Mouse (Mus musculus) midbrain, embryonic 14.5 days (tissue): ENCODE measurements at regions not wholly inside any gene's neighbourhood (a gene's known extent, or its start where the extent isn't known, plus 50 kb on each side); places are given as distances from the start of the nearest gene placed in this dataset.

Experiments used
- ATAC-seq: fragments of 200-750 bp; cut with Nextera tagmentation; 2 replicates; pipeline ENCODE4 v1.8.0; 2017; ENCODE audit warnings: moderate number of reproducible peaks, moderate library complexity; ENCODE audit not compliant: low FRiP score, low TSS enrichment
- DNase-seq: peaks from one replicate; pipeline ENCODE4 v3.0.0-alpha.2; 2015
- H3K27ac ChIP-seq: fragments of 300-500 bp; sonication (generic); replicated peaks from 2 replicates; pipeline ENCODE4 v1.5.1; 2014; ENCODE audit warnings: mild to moderate bottlenecking, low read depth, low read length, moderate library complexity
- H3K27me3 ChIP-seq: fragments of 300-500 bp; sonication (generic); 2 replicates; pipeline ENCODE4 v1.6.1; 2014; ENCODE audit warnings: low read length, control low read depth, mixed read lengths; ENCODE audit not compliant: control insufficient read depth, insufficient read depth
- H3K36me3 ChIP-seq: fragments of 300-500 bp; sonication (generic); 2 replicates; pipeline ENCODE4 v1.6.1; 2014; ENCODE audit warnings: low read length, control low read depth; ENCODE audit not compliant: control insufficient read depth, insufficient read depth
- H3K4me1 ChIP-seq: fragments of 300-500 bp; sonication (generic); 2 replicates; pipeline ENCODE4 v1.6.1; 2014; ENCODE audit warnings: mild to moderate bottlenecking, antibody characterized with exemption, low read length, control low read depth; ENCODE audit not compliant: control insufficient read depth, insufficient read depth
- H3K4me2 ChIP-seq: fragments of 300-500 bp; sonication (generic); 2 replicates; pipeline ENCODE4 v1.6.1; 2014; ENCODE audit warnings: mild to moderate bottlenecking, low read length, moderate library complexity
- H3K4me3 ChIP-seq: fragments of 300-500 bp; sonication (generic); replicated peaks from 2 replicates; pipeline ENCODE4 v1.5.1; 2014; ENCODE audit warnings: low read depth, low read length
- H3K9ac ChIP-seq: fragments of 300-500 bp; sonication (generic); replicated peaks from 2 replicates; pipeline ENCODE4 v1.6.1; 2014; ENCODE audit warnings: mild to moderate bottlenecking, low read length, moderate library complexity
- H3K9me3 ChIP-seq: fragments of 300-500 bp; sonication (generic); 2 replicates; pipeline ENCODE4 v1.6.1; 2016; ENCODE audit warnings: low read length, control low read depth, mixed read lengths; ENCODE audit not compliant: control insufficient read depth
- WGBS: fragments of 180-500 bp; shearing (Covaris S2); extraction: QIAGEN DNeasy Blood & Tissue Kit; methylation state at CpG from one replicate; pipeline ENCODE4 v1.1.7; 2014; 5-methylcytosine and 5-hydroxymethylcytosine counted together

- peaks cover 3% of the 10 kb centered on the region; the same call in 1 of the 2 replicates for H3K9me3 ChIP-seq
- H3K27me3 ChIP-seq: no peaks in the 10 kb centered on the region
- no peak for DNase-seq
- no peak overlapping the region for H3K27ac ChIP-seq
- no peaks in the 10 kb centered on the region for H3K36me3 ChIP-seq
- H3K4me3 ChIP-seq: no peak overlapping the region
- H3K9ac ChIP-seq: no peak overlapping the region
- no peak for ATAC-seq
- 71% methylated on average over 4 of the region's 4 CpGs for WGBS
- H3K4me1 ChIP-seq: no peaks in the 10 kb centered on the region
- no peak overlapping the region for H3K4me2 ChIP-seq
These were observed 124.1 kb upstream of the Igbp1b start for GRCm38 (mm10) chr6:138782470-138782869.

- no peak overlapping the region for H3K9ac ChIP-seq
- H3K4me1 ChIP-seq: no peaks in the 10 kb centered on the region
- H3K36me3 ChIP-seq: no peaks in the 10 kb centered on the region
- H3K4me3 ChIP-seq: no peak overlapping the region
- ATAC-seq (no peak), DNase-seq (no peak)
- H3K27ac ChIP-seq: no peak overlapping the region
- WGBS: 74% methylated on average over 3 of the region's 3 CpGs
- H3K9me3 ChIP-seq: no peaks in the 10 kb centered on the region
- no peak overlapping the region for H3K4me2 ChIP-seq
- no peaks in the 10 kb centered on the region for H3K27me3 ChIP-seq
These were observed 103.6 kb upstream of the Igbp1b start for GRCm38 (mm10) chr6:138761991-138762390.

- no peak overlapping the region for H3K9ac ChIP-seq
- no peaks in the 10 kb centered on the region for H3K36me3 ChIP-seq
- H3K27me3 ChIP-seq: no peaks in the 10 kb centered on the region
- H3K9me3 ChIP-seq: no peaks in the 10 kb centered on the region
- H3K4me3 ChIP-seq: no peak overlapping the region
- no peak overlapping the region for H3K4me2 ChIP-seq
- no peaks in the 10 kb centered on the region for H3K4me1 ChIP-seq
- no peak for ATAC-seq
- no peak overlapping the region for H3K27ac ChIP-seq
- 73% methylated on average over 5 of the region's 5 CpGs for WGBS
- no peak for DNase-seq
These were observed 96.6 kb upstream of the Igbp1b start for GRCm38 (mm10) chr6:138754955-138755303.

GRCm38 (mm10) chr6:138754302-138754954 is 96.1 kb upstream of the Igbp1b start:
- DNase-seq (no peak), ATAC-seq (no peak)
- H3K9me3 ChIP-seq: no peaks in the 10 kb centered on the region
- no peaks in the 10 kb centered on the region for H3K27me3 ChIP-seq
- H3K4me1 ChIP-seq: no peaks in the 10 kb centered on the region
- H3K9ac ChIP-seq: no peak overlapping the region
- no peak overlapping the region for H3K4me2 ChIP-seq
- no peak overlapping the region for H3K27ac ChIP-seq
- no peaks in the 10 kb centered on the region for H3K36me3 ChIP-seq
- no peak overlapping the region for H3K4me3 ChIP-seq
- WGBS: 50% methylated on average over 2 of the region's 2 CpGs

GRCm38 (mm10) chr6:138717698-138718097 is 59.4 kb upstream of the Igbp1b start:
- no peak for ATAC-seq
- H3K4me3 ChIP-seq: no peak overlapping the region
- no peaks in the 10 kb centered on the region for H3K27me3 ChIP-seq
- no peak overlapping the region for H3K27ac ChIP-seq
- H3K4me2 ChIP-seq: no peak overlapping the region
- no peak overlapping the region for H3K9ac ChIP-seq
- no peaks in the 10 kb centered on the region for H3K4me1 ChIP-seq
- no peak for DNase-seq
- no peaks in the 10 kb centered on the region for H3K36me3 ChIP-seq
- H3K9me3 ChIP-seq: no peaks in the 10 kb centered on the region
